In the genomic region with DNA sequence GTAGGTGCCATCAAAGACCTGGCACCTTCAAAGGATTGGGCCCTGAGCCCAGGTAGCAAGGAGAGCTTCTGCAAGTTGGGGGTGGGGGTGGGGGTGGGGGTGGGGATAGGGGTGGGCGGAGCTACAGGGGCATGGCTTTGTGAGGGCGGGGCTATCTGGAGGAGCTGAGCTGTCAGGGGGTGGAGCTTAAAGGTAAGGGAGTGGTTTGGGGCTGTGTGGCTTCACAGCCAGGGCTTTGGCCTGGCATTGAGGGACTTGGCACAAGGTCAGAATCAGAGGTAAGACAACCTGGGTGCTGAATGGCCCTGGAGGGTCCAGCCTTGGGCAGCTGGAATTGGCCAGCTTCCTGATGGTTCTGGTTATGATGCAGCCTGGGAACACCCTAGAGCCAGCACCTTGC, we compare ENCODE assay signal across 24 mouse cellular contexts. TPM values are rescaled to one million over a fixed set of nuclear protein-coding genes. Genes with fewer than 3 reads are reported as not detected.
DNase-seq lines count a peak whose midpoint lies in the region; ATAC-seq lines count a peak whose summit lies in the region.
"Had no signal": no experiment of that assay in that cellular context is flagged by ENCODE, and none has a peak within 500 bp of the region (broad histone marks: within the 10 kb centered on the region; RNA-seq: fewer than 3 reads in every experiment).

No protein-coding gene starts in this region.

- no peak overlapping the region for H3K9ac ChIP-seq in heart, embryonic 11.5 days (ENCODE audit: low read depth, low read length)
- no peak overlapping the region for H3K9ac ChIP-seq in lung, embryonic 15.5 days
- H3K9ac ChIP-seq in stomach, embryonic 16.5 days (ENCODE audit: low read length), result no peak overlapping the region
- no peak overlapping the region for H3K9ac ChIP-seq in hindbrain, embryonic 13.5 days
- H3K9ac ChIP-seq: forebrain, postnatal 0 days; limb, embryonic 12.5 days; liver, postnatal 0 days; midbrain, embryonic 12.5 days had no signal

- intact Hi-C loops in heart, postnatal 36 days (cut with DNase I), result no loop called here

- no peak overlapping the region for H3K4me3 ChIP-seq in heart, embryonic 11.5 days (ENCODE audit: low read depth, low read length)
- H3K4me3 ChIP-seq in lung, embryonic 15.5 days, result no peak overlapping the region
- H3K4me3 ChIP-seq in stomach, embryonic 16.5 days (replicated peaks; ENCODE audit: low read length), result no peak overlapping the region
- H3K4me3 ChIP-seq in hindbrain, embryonic 13.5 days, result no peak overlapping the region
- H3K4me3 ChIP-seq: embryonic facial prominence, embryonic 10.5 days; forebrain, embryonic 10.5 days; heart, adult 2 months; hindbrain, embryonic 10.5 days; limb, embryonic 12.5 days; midbrain, embryonic 12.5 days had no signal

- H3K4me2 ChIP-seq in heart, embryonic 11.5 days, result no peak overlapping the region
- no peak overlapping the region for H3K4me2 ChIP-seq in lung, embryonic 15.5 days
- H3K4me2 ChIP-seq in stomach, embryonic 16.5 days (ENCODE audit: low read depth, low read length), result no peak overlapping the region
- no peak overlapping the region for H3K4me2 ChIP-seq in hindbrain, embryonic 13.5 days
- H3K4me2 ChIP-seq: limb, embryonic 12.5 days; liver, embryonic 11.5 days; midbrain, embryonic 12.5 days had no signal

- no peaks in the 10 kb centered on the region for H3K9me3 ChIP-seq in heart, embryonic 11.5 days (replicated peaks; ENCODE audit: control insufficient read depth, low read length)
- H3K9me3 ChIP-seq in lung, embryonic 15.5 days, result no peaks in the 10 kb centered on the region
- H3K9me3 ChIP-seq in stomach, embryonic 16.5 days (replicated peaks; ENCODE audit: control insufficient read depth, low read length), result no peaks in the 10 kb centered on the region
- H3K9me3 ChIP-seq in hindbrain, embryonic 13.5 days, result no peaks in the 10 kb centered on the region
- H3K9me3 ChIP-seq: embryonic facial prominence, embryonic 10.5 days; forebrain, embryonic 10.5 days; hindbrain, embryonic 10.5 days; limb, embryonic 12.5 days; midbrain, embryonic 12.5 days had no signal

- no peaks in the 10 kb centered on the region; the same call in 1 of the 2 replicates for H3K27me3 ChIP-seq in heart, embryonic 11.5 days (ENCODE audit: control insufficient read depth, insufficient read depth, low read length)
- H3K27me3 ChIP-seq in lung, embryonic 15.5 days, result no peaks in the 10 kb centered on the region
- H3K27me3 ChIP-seq in stomach, embryonic 16.5 days (ENCODE audit: control insufficient read depth, insufficient read depth, low read length), result no peaks in the 10 kb centered on the region
- 0 out of 2 replicates have a peak, but pooled peaks cover 4% of the 10 kb centered on the region for H3K27me3 ChIP-seq in hindbrain, embryonic 13.5 days
- H3K27me3 ChIP-seq: limb, embryonic 12.5 days; Patski had no signal

- DNase-seq in heart, postnatal 36 days, result no peak
- no peak for DNase-seq in lung, postnatal 10 days
- peak; percentile 43 for DNase-seq in ZHBTc4 (ENCODE audit: low read depth, low spot score)
- no peak for DNase-seq in Muller cell, postnatal 12 days (ENCODE audit: inconsistent ontology term)
- DNase-seq: cerebellum, adult 11-12 months; cerebellum, postnatal 10 days; forebrain, postnatal 0 days; gastrocnemius, postnatal 25 days; kidney, postnatal 10 days; liver, postnatal 0 days; lung, postnatal 14 days had no signal

- ATAC-seq in heart, embryonic 11.5 days (replicated peaks; ENCODE audit: insufficient number of reproducible peaks, low FRiP score, low TSS enrichment), result 0 out of 2 replicates have a peak, but pooled peaks have one; percentile 10
- ATAC-seq in lung, embryonic 15.5 days (ENCODE audit: borderline replicate concordance, extremely low read depth, low FRiP score, low TSS enrichment), result peak; percentile 45; the same call in 1 of the 2 replicates
- peak; percentile 35; the same call in 1 of the 2 replicates for ATAC-seq in stomach, embryonic 16.5 days (ENCODE audit: insufficient read depth, low FRiP score)
- no peak for ATAC-seq in hindbrain, embryonic 13.5 days (ENCODE audit: low FRiP score)
- ATAC-seq: activated CD4-positive, CD25-positive, alpha-beta regulatory T cell, adult 4 months; forebrain, postnatal 0 days had no signal

- WGBS in heart, embryonic 11.5 days (ENCODE audit: insufficient replicate concordance), result 30% methylated on average over 2 of the region's 2 CpGs
- 32% methylated on average over 2 of the region's 2 CpGs for WGBS in lung, embryonic 15.5 days
- WGBS in stomach, embryonic 16.5 days, result 48% methylated on average over 2 of the region's 2 CpGs
- 34% methylated on average over 2 of the region's 2 CpGs for WGBS in hindbrain, embryonic 13.5 days

- no peaks in the 10 kb centered on the region for H3K4me1 ChIP-seq in heart, embryonic 11.5 days (ENCODE audit: control insufficient read depth, insufficient read depth, low read length)
- peaks cover 8% of the 10 kb centered on the region; the same call in 1 of the 2 replicates for H3K4me1 ChIP-seq in lung, embryonic 15.5 days
- H3K4me1 ChIP-seq in stomach, embryonic 16.5 days (ENCODE audit: control insufficient read depth, insufficient read depth, low read length), result no peaks in the 10 kb centered on the region
- no peaks in the 10 kb centered on the region for H3K4me1 ChIP-seq in hindbrain, embryonic 13.5 days (replicated peaks)
- H3K4me1 ChIP-seq: embryonic facial prominence, embryonic 10.5 days; forebrain, embryonic 10.5 days; limb, embryonic 12.5 days; midbrain, embryonic 12.5 days had no signal

- no peaks in the 10 kb centered on the region for H3K36me3 ChIP-seq in heart, embryonic 11.5 days (ENCODE audit: control insufficient read depth, insufficient read depth, low read length)
- H3K36me3 ChIP-seq in lung, embryonic 15.5 days, result no peaks in the 10 kb centered on the region
- H3K36me3 ChIP-seq in stomach, embryonic 16.5 days (ENCODE audit: control insufficient read depth, insufficient read depth, low read length), result no peaks in the 10 kb centered on the region
- no peaks in the 10 kb centered on the region for H3K36me3 ChIP-seq in hindbrain, embryonic 13.5 days
- H3K36me3 ChIP-seq: embryonic facial prominence, embryonic 10.5 days; forebrain, embryonic 10.5 days; hindbrain, embryonic 10.5 days; limb, embryonic 12.5 days; midbrain, embryonic 12.5 days had no signal

- H3K27ac ChIP-seq in heart, embryonic 11.5 days (ENCODE audit: low read depth, low read length), result no peak overlapping the region
- H3K27ac ChIP-seq in lung, embryonic 15.5 days, result no peak overlapping the region
- no peak overlapping the region for H3K27ac ChIP-seq in stomach, embryonic 16.5 days (ENCODE audit: low read length)
- H3K27ac ChIP-seq in hindbrain, embryonic 13.5 days, result no peak overlapping the region
- H3K27ac ChIP-seq: forebrain, embryonic 10.5 days; heart, adult 2 months; hindbrain, embryonic 10.5 days; limb, embryonic 12.5 days; midbrain, embryonic 12.5 days had no signal

RNA-seq across cellular contexts. Expression of a gene that starts 32.0 kb away (rescaled TPM):
- polyA plus RNA-seq in heart, embryonic 11.5 days (2014; fragmentation: Nextera tagmentation; extraction: Ambion mirVana), result 71.3 and 100 TPM in 2 replicates
- total RNA-seq in heart, postnatal 36 days (2021), result 10 to 100 TPM; 30.6 to 35.2 TPM
- polyA plus RNA-seq in lung, embryonic 15.5 days (2015; fragmentation: Nextera tagmentation; extraction: Ambion mirVana), result 127 and 134 TPM in 2 replicates
- polyA plus RNA-seq in stomach, embryonic 16.5 days (2015; fragmentation: Nextera tagmentation; extraction: Ambion mirVana), result 59.0 and 65.4 TPM in 2 replicates
- polyA plus RNA-seq in hindbrain, embryonic 13.5 days (2015; fragmentation: Nextera tagmentation; extraction: Ambion mirVana), result 51.2 and 54.9 TPM in 2 replicates

RNA-seq across cellular contexts. Expression of a gene that starts 56.9 kb away (rescaled TPM):
- polyA plus RNA-seq in heart, embryonic 11.5 days (2014; fragmentation: Nextera tagmentation; extraction: Ambion mirVana), result 17.1 and 21.2 TPM in 2 replicates
- 10 to 100 TPM; 13.8 to 15.4 TPM for total RNA-seq in heart, postnatal 36 days (2021)
- polyA plus RNA-seq in lung, embryonic 15.5 days (2015; fragmentation: Nextera tagmentation; extraction: Ambion mirVana), result 25.8 and 27.9 TPM in 2 replicates
- 27.9 and 28.6 TPM in 2 replicates for polyA plus RNA-seq in stomach, embryonic 16.5 days (2015; fragmentation: Nextera tagmentation; extraction: Ambion mirVana)
- 33.8 and 38.4 TPM in 2 replicates for polyA plus RNA-seq in hindbrain, embryonic 13.5 days (2015; fragmentation: Nextera tagmentation; extraction: Ambion mirVana)
